Mouse (Mus musculus): ENCODE measurements around the gene Dlx4. TPM values are rescaled to one million over a fixed set of nuclear protein-coding genes. Genes with fewer than 3 reads are reported as not detected.

The Dlx4 gene
- polyA plus RNA-seq, 1 experiment from 2014 or later, result not detected

GRCm38 (mm10) chr11:95133321-95133720 lies 12.7 kb downstream of the Dlx4 start:
- Histone ChIP-seq H3K9ac (ENCODE audit: low read depth, low read length) (no peak overlapping the region), H3K9me3 (ENCODE audit: control insufficient read depth, low read length) (no peaks in the 10 kb centered on the region), H3K4me3 (ENCODE audit: low read depth, low read length) (no peak overlapping the region), H3K36me3 (ENCODE audit: control insufficient read depth, insufficient read depth, low read length) (no peaks in the 10 kb centered on the region), H3K27ac (ENCODE audit: low read depth, low read length) (no peak overlapping the region), H3K4me2 (replicated peaks; ENCODE audit: low read depth, low read length) (no peak overlapping the region), H3K4me1 (replicated peaks; ENCODE audit: control insufficient read depth, insufficient read depth, low read length) (no peaks in the 10 kb centered on the region), H3K27me3 (ENCODE audit: control insufficient read depth, insufficient read depth, low read length) (peaks cover 7% of the 10 kb centered on the region)
- DNase-seq (ENCODE audit: low spot score) (no peak), ATAC-seq (ENCODE audit: low FRiP score) (no peak)
- WGBS, result 85% methylated on average over 6 of the region's 6 CpGs

GRCm38 (mm10) chr11:95130668-95131252 lies 15.3 kb downstream of the Dlx4 start:
- H3K4me2 ChIP-seq (replicated peaks; ENCODE audit: low read depth, low read length), result no peak overlapping the region
- no peak overlapping the region for H3K4me3 ChIP-seq (ENCODE audit: low read depth, low read length)
- no peak for ATAC-seq (ENCODE audit: low FRiP score)
- H3K36me3 ChIP-seq (ENCODE audit: control insufficient read depth, insufficient read depth, low read length), result no peaks in the 10 kb centered on the region
- H3K27ac ChIP-seq (ENCODE audit: low read depth, low read length), result no peak overlapping the region
- DNase-seq (ENCODE audit: low spot score), result no peak
- no peaks in the 10 kb centered on the region; the same call in 1 of the 2 replicates for H3K27me3 ChIP-seq (ENCODE audit: control insufficient read depth, insufficient read depth, low read length)
- 76% methylated on average over 17 of the region's 17 CpGs for WGBS
- no peak overlapping the region for H3K9ac ChIP-seq (ENCODE audit: low read depth, low read length)
- peaks cover 7% of the 10 kb centered on the region for H3K4me1 ChIP-seq (replicated peaks; ENCODE audit: control insufficient read depth, insufficient read depth, low read length)
- no peaks in the 10 kb centered on the region for H3K9me3 ChIP-seq (ENCODE audit: control insufficient read depth, low read length)

- no peak overlapping the region for H3K27ac ChIP-seq (ENCODE audit: low read depth, low read length)
- DNase-seq (ENCODE audit: low spot score) (no peak), ATAC-seq (ENCODE audit: low FRiP score) (no peak)
- peaks cover 7% of the 10 kb centered on the region for H3K4me1 ChIP-seq (replicated peaks; ENCODE audit: control insufficient read depth, insufficient read depth, low read length)
- no peak overlapping the region for H3K4me3 ChIP-seq (ENCODE audit: low read depth, low read length)
- no peaks in the 10 kb centered on the region for H3K36me3 ChIP-seq (ENCODE audit: control insufficient read depth, insufficient read depth, low read length)
- 63% methylated on average over 11 of the region's 11 CpGs for WGBS
- peaks cover 14% of the 10 kb centered on the region for H3K27me3 ChIP-seq (ENCODE audit: control insufficient read depth, insufficient read depth, low read length)
- H3K9ac ChIP-seq (ENCODE audit: low read depth, low read length), result no peak overlapping the region
- no peaks in the 10 kb centered on the region for H3K9me3 ChIP-seq (ENCODE audit: control insufficient read depth, low read length)
- H3K4me2 ChIP-seq (replicated peaks; ENCODE audit: low read depth, low read length), result no peak overlapping the region
Observed at GRCm38 (mm10) chr11:95128359-95128758, 17.7 kb downstream of the Dlx4 start.

- no peak overlapping the region for H3K27ac ChIP-seq (ENCODE audit: low read depth, low read length)
- peaks cover 32% of the 10 kb centered on the region for H3K27me3 ChIP-seq (ENCODE audit: control insufficient read depth, insufficient read depth, low read length)
- peak; percentile 63 for DNase-seq (ENCODE audit: low spot score)
- WGBS, result 3% methylated on average over 19 of the region's 20 CpGs
- H3K9ac ChIP-seq (ENCODE audit: low read depth, low read length), result 0 out of 2 replicates have a peak overlapping the region, but pooled peaks have one; percentile 19
- no peaks in the 10 kb centered on the region for H3K36me3 ChIP-seq (ENCODE audit: control insufficient read depth, insufficient read depth, low read length)
- peaks cover 7% of the 10 kb centered on the region for H3K4me1 ChIP-seq (replicated peaks; ENCODE audit: control insufficient read depth, insufficient read depth, low read length)
- peak; percentile 57 for ATAC-seq (ENCODE audit: low FRiP score)
- 0 out of 2 replicates have a peak overlapping the region, but pooled peaks have one; percentile 28 for H3K4me2 ChIP-seq (replicated peaks; ENCODE audit: low read depth, low read length)
- no peaks in the 10 kb centered on the region for H3K9me3 ChIP-seq (ENCODE audit: control insufficient read depth, low read length)
- H3K4me3 ChIP-seq (ENCODE audit: low read depth, low read length), result no peak overlapping the region
Observed at GRCm38 (mm10) chr11:95126272-95127245, 19.5 kb downstream of the Dlx4 start.

GRCm38 (mm10) chr11:95125366-95125948 lies 20.6 kb downstream of the Dlx4 start:
- Histone ChIP-seq H3K36me3 (ENCODE audit: control insufficient read depth, insufficient read depth, low read length) (no peaks in the 10 kb centered on the region), H3K9me3 (ENCODE audit: control insufficient read depth, low read length) (no peaks in the 10 kb centered on the region), H3K27me3 (ENCODE audit: control insufficient read depth, insufficient read depth, low read length) (peaks cover 42% of the 10 kb centered on the region), H3K27ac (ENCODE audit: low read depth, low read length) (no peak overlapping the region), H3K4me1 (replicated peaks; ENCODE audit: control insufficient read depth, insufficient read depth, low read length) (peaks cover 9% of the 10 kb centered on the region), H3K4me2 (replicated peaks; ENCODE audit: low read depth, low read length) (no peak overlapping the region), H3K9ac (ENCODE audit: low read depth, low read length) (no peak overlapping the region), H3K4me3 (ENCODE audit: low read depth, low read length) (no peak overlapping the region)
- DNase-seq (ENCODE audit: low spot score), result no peak
- WGBS, result 15% methylated on average over 7 of the region's 7 CpGs
- ATAC-seq (ENCODE audit: low FRiP score), result no peak

GRCm38 (mm10) chr11:95122100-95122489 lies 24.0 kb downstream of the Dlx4 start:
- Histone ChIP-seq H3K4me1 (replicated peaks; ENCODE audit: control insufficient read depth, insufficient read depth, low read length) (peaks cover 12% of the 10 kb centered on the region), H3K27ac (ENCODE audit: low read depth, low read length) (no peak overlapping the region), H3K36me3 (ENCODE audit: control insufficient read depth, insufficient read depth, low read length) (no peaks in the 10 kb centered on the region), H3K27me3 (ENCODE audit: control insufficient read depth, insufficient read depth, low read length) (peaks cover 62% of the 10 kb centered on the region), H3K4me3 (ENCODE audit: low read depth, low read length) (no peak overlapping the region), H3K9me3 (ENCODE audit: control insufficient read depth, low read length) (no peaks in the 10 kb centered on the region), H3K9ac (ENCODE audit: low read depth, low read length) (no peak overlapping the region), H3K4me2 (replicated peaks; ENCODE audit: low read depth, low read length) (no peak overlapping the region)
- whole genome bisulfite sequencing, result 16% methylated on average over 6 of the region's 6 CpGs
- no peak for DNase-seq (ENCODE audit: low spot score)
- no peak for ATAC-seq (ENCODE audit: low FRiP score)

- Histone ChIP-seq H3K4me2 (replicated peaks; ENCODE audit: low read depth, low read length) (peak overlapping the region; percentile 49), H3K27me3 (ENCODE audit: control insufficient read depth, insufficient read depth, low read length) (peaks cover 62% of the 10 kb centered on the region), H3K9ac (ENCODE audit: low read depth, low read length) (no peak overlapping the region), H3K36me3 (ENCODE audit: control insufficient read depth, insufficient read depth, low read length) (no peaks in the 10 kb centered on the region), H3K4me3 (ENCODE audit: low read depth, low read length) (peak overlapping the region; percentile 40), H3K27ac (ENCODE audit: low read depth, low read length) (no peak overlapping the region), H3K4me1 (replicated peaks; ENCODE audit: control insufficient read depth, insufficient read depth, low read length) (peaks cover 8% of the 10 kb centered on the region), H3K9me3 (ENCODE audit: control insufficient read depth, low read length) (no peaks in the 10 kb centered on the region)
- DNase-seq (ENCODE audit: low spot score) (peak; percentile 51), ATAC-seq (ENCODE audit: low FRiP score) (no peak)
- WGBS, result under 1% methylated on average over 58 of the region's 63 CpGs
Observed at GRCm38 (mm10) chr11:95121161-95122099, 24.6 kb downstream of the Dlx4 start.

GRCm38 (mm10) chr11:95120633-95121020 lies 25.4 kb downstream of the Dlx4 start:
- H3K9ac ChIP-seq (ENCODE audit: low read depth, low read length), result no peak overlapping the region
- 2% methylated on average over 21 of the region's 21 CpGs for WGBS

More at GRCm38 (mm10) chr11:95120633-95121020, 25.4 kb downstream of the Dlx4 start:
- H3K27me3 ChIP-seq (ENCODE audit: control insufficient read depth, insufficient read depth, low read length), result peaks cover 62% of the 10 kb centered on the region
- peak overlapping the region; percentile 72 for H3K4me2 ChIP-seq (replicated peaks; ENCODE audit: low read depth, low read length)
- no peaks in the 10 kb centered on the region for H3K36me3 ChIP-seq (ENCODE audit: control insufficient read depth, insufficient read depth, low read length)
- H3K9me3 ChIP-seq (ENCODE audit: control insufficient read depth, low read length), result no peaks in the 10 kb centered on the region
- ATAC-seq (ENCODE audit: low FRiP score) (no peak), DNase-seq (ENCODE audit: low spot score) (no peak)
- H3K4me3 ChIP-seq (ENCODE audit: low read depth, low read length), result peak overlapping the region; percentile 40
- H3K27ac ChIP-seq (ENCODE audit: low read depth, low read length), result no peak overlapping the region
- peaks cover 6% of the 10 kb centered on the region for H3K4me1 ChIP-seq (replicated peaks; ENCODE audit: control insufficient read depth, insufficient read depth, low read length)

Measured in hindbrain, embryonic 11.5 days (tissue).